Mouse (Mus musculus): ENCODE measurements around the gene H2-Ab1.

Gene H2-Ab1

GRCm38 (mm10) chr17:34285848-34286247, 28.4 kb downstream of the H2-Ab1 start:
- DNase-seq: peak; percentile 79

GRCm38 (mm10) chr17:34286501-34286900, 29.0 kb downstream of the H2-Ab1 start:
- DNase-seq: no peak

GRCm38 (mm10) chr17:34286999-34287398, 29.5 kb downstream of the H2-Ab1 start:
- DNase-seq: no peak

- peak; percentile 75 for DNase-seq
These were observed 30.2 kb downstream of the H2-Ab1 start, which contains the start of gene H2-Aa for GRCm38 (mm10) chr17:34287648-34288047. H2-Aa (minus strand) TSS chr17:34287823.

- no peak for DNase-seq
These were observed 30.6 kb downstream of the H2-Ab1 start for GRCm38 (mm10) chr17:34288131-34288530.

GRCm38 (mm10) chr17:34291609-34292008, 34.1 kb downstream of the H2-Ab1 start:
- peak; percentile 88 for DNase-seq

GRCm38 (mm10) chr17:34292570-34292969, 35.1 kb downstream of the H2-Ab1 start:
- DNase-seq: no peak

GRCm38 (mm10) chr17:34293533-34293932, 36.0 kb downstream of the H2-Ab1 start:
- DNase-seq: no peak

GRCm38 (mm10) chr17:34294249-34294648, 36.8 kb downstream of the H2-Ab1 start:
- DNase-seq: no peak

- no peak for DNase-seq
These were observed 37.8 kb downstream of the H2-Ab1 start for GRCm38 (mm10) chr17:34295307-34295706.

GRCm38 (mm10) chr17:34295891-34296794, 38.7 kb downstream of the H2-Ab1 start:
- DNase-seq: peak; percentile 42

- DNase-seq: no peak
These were observed 41.9 kb downstream of the H2-Ab1 start for GRCm38 (mm10) chr17:34299356-34299755.

- no peak for DNase-seq
These were observed 42.6 kb downstream of the H2-Ab1 start for GRCm38 (mm10) chr17:34300071-34300470.

- DNase-seq: no peak
These were observed 43.4 kb downstream of the H2-Ab1 start for GRCm38 (mm10) chr17:34300691-34301566.

GRCm38 (mm10) chr17:34301670-34302190, 44.2 kb downstream of the H2-Ab1 start:
- no peak for DNase-seq

- no peak for DNase-seq
These were observed 46.3 kb downstream of the H2-Ab1 start for GRCm38 (mm10) chr17:34303789-34304188.

GRCm38 (mm10) chr17:34304751-34305150, 47.3 kb downstream of the H2-Ab1 start:
- peak; percentile 49 for DNase-seq

GRCm38 (mm10) chr17:34305380-34306030, 48.0 kb downstream of the H2-Ab1 start, which contains the start of gene H2-Eb1:
H2-Eb1 (plus strand) TSS chr17:34305867.
- DNase-seq: peak; percentile 86

- no peak for DNase-seq
These were observed 48.9 kb downstream of the H2-Ab1 start for GRCm38 (mm10) chr17:34306407-34306806.

- DNase-seq: no peak
These were observed 49.7 kb downstream of the H2-Ab1 start for GRCm38 (mm10) chr17:34307216-34307615.

- no peak for DNase-seq
These were observed 50.7 kb downstream of the H2-Ab1 start for GRCm38 (mm10) chr17:34308161-34308560.

GRCm38 (mm10) chr17:34309225-34309624, 51.7 kb downstream of the H2-Ab1 start:
- no peak for DNase-seq

All from thymus, postnatal 4 days (tissue).